Mouse (Mus musculus): ENCODE data around the gene Esam. TPM values are rescaled to one million over a fixed set of nuclear protein-coding genes. Genes with fewer than 3 reads are reported as not detected.

The Esam gene
- polyA plus RNA-seq, 1 experiment from 2014 or later: 38.8 TPM

- peak; percentile 51; the same call in 1 of the 2 replicates for ATAC-seq
Observed at GRCm38 (mm10) chr9:37586718-37587117, 58.8 kb downstream of the Esam start.

More at GRCm38 (mm10) chr9:37586718-37587117, 58.8 kb downstream of the Esam start:
- Histone ChIP-seq H3K36me3 (ENCODE audit: control insufficient read depth, insufficient read depth, low read length) (no peaks in the 10 kb centered on the region), H3K4me1 (ENCODE audit: control insufficient read depth, insufficient read depth, low read length) (no peaks in the 10 kb centered on the region), H3K9ac (ENCODE audit: low read depth, low read length) (no peak overlapping the region), H3K4me2 (ENCODE audit: low read length) (no peak overlapping the region), H3K27me3 (ENCODE audit: control insufficient read depth, insufficient read depth, low read depth, low read length) (no peaks in the 10 kb centered on the region), H3K4me3 (ENCODE audit: low read depth, low read length) (no peak overlapping the region), H3K9me3 (replicated peaks; ENCODE audit: control insufficient read depth, low read length, poor library complexity, severe bottlenecking) (no peaks in the 10 kb centered on the region; the same call in 1 of the 2 replicates), H3K27ac (ENCODE audit: low read length) (no peak overlapping the region)
- 65% methylated on average over 4 of the region's 4 CpGs for WGBS

Other genes with a start within 250 kb of the Esam start
- 7.3 and 9.2 TPM in 2 replicates for gene Ccdc15, start 179.6 kb upstream of the Esam start, polyA plus RNA-seq (2015; fragmentation: Nextera tagmentation; extraction: Ambion mirVana)
- gene Hepacam, start 160.7 kb upstream of the Esam start, polyA plus RNA-seq (2015; fragmentation: Nextera tagmentation; extraction: Ambion mirVana): 14.2 and 28.3 TPM in 2 replicates
- 4.2 and 5.5 TPM in 2 replicates for gene Robo4, start 126.2 kb upstream of the Esam start, polyA plus RNA-seq (2015; fragmentation: Nextera tagmentation; extraction: Ambion mirVana)
- 4.2 and 17.6 TPM in 2 replicates for gene Robo3, start 94.8 kb upstream of the Esam start, polyA plus RNA-seq (2015; fragmentation: Nextera tagmentation; extraction: Ambion mirVana)
- 34.8 and 35.0 TPM in 2 replicates for gene Msantd2, start 38.8 kb upstream of the Esam start, polyA plus RNA-seq (2015; fragmentation: Nextera tagmentation; extraction: Ambion mirVana)
- 0.72 and 1.2 TPM in 2 replicates for gene Vsig2, start 11.2 kb downstream of the Esam start, polyA plus RNA-seq (2015; fragmentation: Nextera tagmentation; extraction: Ambion mirVana)
- 13.8 and 18.4 TPM in 2 replicates for gene Nrgn, start 24.8 kb downstream of the Esam start, polyA plus RNA-seq (2015; fragmentation: Nextera tagmentation; extraction: Ambion mirVana)
- 12.7 and 13.8 TPM in 2 replicates for gene Siae, start 27.6 kb downstream of the Esam start, polyA plus RNA-seq (2015; fragmentation: Nextera tagmentation; extraction: Ambion mirVana)
- gene Spa17, start 85.6 kb downstream of the Esam start, polyA plus RNA-seq (2015; fragmentation: Nextera tagmentation; extraction: Ambion mirVana): 9.0 and 11.1 TPM in 2 replicates
- 92.3 and 98.7 TPM in 2 replicates for gene Tbrg1, start 129.2 kb downstream of the Esam start, polyA plus RNA-seq (2015; fragmentation: Nextera tagmentation; extraction: Ambion mirVana)
- 0.14 and 0.43 TPM in 2 replicates for gene Panx3, start 141.2 kb downstream of the Esam start, polyA plus RNA-seq (2015; fragmentation: Nextera tagmentation; extraction: Ambion mirVana)
- not detected in 2 replicates for gene Olfr160, start 188.2 kb downstream of the Esam start, polyA plus RNA-seq (2015; fragmentation: Nextera tagmentation; extraction: Ambion mirVana)
- not detected in 2 replicates for gene Olfr874, start 217.0 kb downstream of the Esam start, polyA plus RNA-seq (2015; fragmentation: Nextera tagmentation; extraction: Ambion mirVana)
- not detected in 2 replicates for gene Olfr875, start 243.8 kb downstream of the Esam start, polyA plus RNA-seq (2015; fragmentation: Nextera tagmentation; extraction: Ambion mirVana)